Mouse (Mus musculus) heart, postnatal 10 days (tissue): ENCODE results near the gene Krtcap3. TPM values are rescaled to one million over a fixed set of nuclear protein-coding genes. Genes with fewer than 3 reads are reported as not detected.

ENCODE experiments used
- DNase-seq, 2 experiments: peaks; one replicate each; pipeline ENCODE4 v3.0.0; 2021
- intact Hi-C: fragments of 180-260 bp; cut with DNase I; formaldehyde crosslinking; loops from one replicate; pipeline ENCODE4 v1.15.1; 2025
- total RNA-seq, 2 experiments: library from RNA; stranded (reverse); gene quantifications; 2 replicates each; pipeline ENCODE4 v1.2.3; 2021

The Krtcap3 gene
- total RNA-seq, 2 experiments from 2014 or later: 2.1 to 2.5 TPM

- no peak for DNase-seq
- intact Hi-C loops: no loop called here
Observed at GRCm38 (mm10) chr5:31297047-31297757, 45.7 kb downstream of the Krtcap3 start, which contains the start of gene Gckr. Gckr (plus strand) TSS chr5:31297443.

DNA sequence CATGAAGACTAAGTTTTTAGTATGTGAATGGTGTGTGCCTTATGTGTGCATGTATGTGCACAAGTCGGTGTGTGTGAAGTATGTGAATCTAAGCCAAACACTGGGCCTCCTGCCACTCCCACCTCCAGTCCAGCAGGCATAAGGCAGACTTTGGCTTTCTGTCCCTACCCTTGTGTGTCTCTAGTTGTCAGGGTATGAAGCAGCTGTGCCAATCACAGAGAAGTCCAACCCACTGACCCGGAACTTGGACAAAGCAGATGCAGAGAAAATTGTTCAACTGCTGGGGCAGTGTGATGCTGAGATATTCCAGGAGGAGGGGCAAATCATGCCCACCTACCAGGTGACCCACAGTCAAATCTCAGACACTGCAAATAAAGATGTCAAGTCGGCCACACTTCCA lies 46.5 kb downstream of the Krtcap3 start:
- DNase-seq: no peak
- intact Hi-C loops: no loop called here

DNA sequence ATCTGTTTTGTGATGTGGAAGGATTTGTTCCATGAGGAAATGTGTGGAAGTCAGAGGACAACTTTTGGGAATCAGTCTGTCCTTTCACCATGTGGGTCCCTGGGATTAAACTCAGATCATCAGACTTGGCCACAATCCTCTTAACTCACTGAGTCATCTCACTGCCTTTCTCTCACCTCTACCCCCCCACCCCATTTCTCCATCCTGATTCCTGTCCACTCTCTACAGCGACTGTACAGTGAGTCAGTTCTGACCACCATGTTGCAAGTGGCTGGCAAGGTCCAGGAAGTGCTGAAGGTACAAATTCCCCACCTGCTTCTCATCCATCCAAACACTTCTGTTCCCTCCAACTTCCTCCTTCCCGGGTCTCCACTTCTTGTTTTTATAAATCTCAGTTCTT lies 47.0 kb downstream of the Krtcap3 start:
- intact Hi-C loops: no loop called here
- DNase-seq: no peak

GRCm38 (mm10) chr5:31301866-31302265 lies 50.4 kb downstream of the Krtcap3 start:
- no peak for DNase-seq
- intact Hi-C loops: no loop called here

Other genes with a start within 250 kb of the Krtcap3 start
- 10 to 100 TPM; 62.7 to 64.1 TPM for gene Atraid, start 203.4 kb upstream of the Krtcap3 start, total RNA-seq
- 1 to 10 TPM; 4.7 to 4.8 TPM for gene Slc5a6, start 202.8 kb upstream of the Krtcap3 start, total RNA-seq
- 10 to 100 TPM; 19.1 to 21.7 TPM for gene Cad, start 196.9 kb upstream of the Krtcap3 start, total RNA-seq
- gene Dnajc5g, start 145.4 kb upstream of the Krtcap3 start, total RNA-seq: not detected
- under 1 TPM in 1 of 2 experiments, not detected in 1; 0.25 TPM for gene Slc30a3, start 143.5 kb upstream of the Krtcap3 start, total RNA-seq
- gene Trim54, start 135.0 kb upstream of the Krtcap3 start, total RNA-seq: 10 to 100 TPM; 67.3 to 78.0 TPM
- gene Ucn, start 112.9 kb upstream of the Krtcap3 start, total RNA-seq: not detected
- gene Mpv17, start 97.4 kb upstream of the Krtcap3 start, total RNA-seq: 10 to 100 TPM; 52.1 to 59.3 TPM
- gene Gm29609, start 71.8 kb upstream of the Krtcap3 start, total RNA-seq: 1 to 10 TPM in 1 of 2 experiments, under 1 TPM in 1; 0.38 to 1.6 TPM
- gene Gtf3c2, start 71.5 kb upstream of the Krtcap3 start, total RNA-seq: 10 to 100 TPM; 45.1 to 48.3 TPM
- gene Snx17, start 58.5 kb upstream of the Krtcap3 start, total RNA-seq: 10 to 100 TPM; 80.0 to 80.7 TPM
- 10 to 100 TPM; 44.8 to 45.2 TPM for gene Eif2b4, start 58.3 kb upstream of the Krtcap3 start, total RNA-seq
- 10 to 100 TPM; 12.7 to 12.9 TPM for gene Zfp513, start 49.4 kb upstream of the Krtcap3 start, total RNA-seq
- gene Ppm1g, start 31.0 kb upstream of the Krtcap3 start, total RNA-seq: 10 to 100 TPM; 70.1 to 86.9 TPM
- gene Nrbp1, start 10.8 kb upstream of the Krtcap3 start, total RNA-seq: 10 to 100 TPM; 83.8 to 85.2 TPM
- 1 to 10 TPM in 1 of 2 experiments, not detected in 1; 1.0 TPM for gene Gm9970, start 10.5 kb upstream of the Krtcap3 start, total RNA-seq
- 10 to 100 TPM; 34.1 to 40.4 TPM for gene Ift172, start 39.4 kb downstream of the Krtcap3 start, total RNA-seq
- 10 to 100 TPM in 1 of 2 experiments, 1 to 10 TPM in 1; 3.6 to 10.3 TPM for gene Fndc4, start 44.4 kb downstream of the Krtcap3 start, total RNA-seq
- gene Gckr, start 45.8 kb downstream of the Krtcap3 start, total RNA-seq: not detected
- gene Zfp512, start 200.7 kb downstream of the Krtcap3 start, total RNA-seq: 10 to 100 TPM; 20.5 to 23.6 TPM
- gene 4930548H24Rik, start 234.0 kb downstream of the Krtcap3 start, total RNA-seq: under 1 TPM; 0.22 to 0.32 TPM
- 10 to 100 TPM; 22.1 to 24.5 TPM for gene Gpn1, start 243.1 kb downstream of the Krtcap3 start, total RNA-seq